Mouse (Mus musculus) CD4-positive helper T cell, adult 2 months (primary cell): ENCODE data around the gene Trim67.

Source experiments
- DNase-seq: peaks from one replicate; pipeline ENCODE4 v3.0.0-alpha.2; 2012; ENCODE audit warnings: low read depth, missing footprints, low spot score

Trim67 gene

DNA sequence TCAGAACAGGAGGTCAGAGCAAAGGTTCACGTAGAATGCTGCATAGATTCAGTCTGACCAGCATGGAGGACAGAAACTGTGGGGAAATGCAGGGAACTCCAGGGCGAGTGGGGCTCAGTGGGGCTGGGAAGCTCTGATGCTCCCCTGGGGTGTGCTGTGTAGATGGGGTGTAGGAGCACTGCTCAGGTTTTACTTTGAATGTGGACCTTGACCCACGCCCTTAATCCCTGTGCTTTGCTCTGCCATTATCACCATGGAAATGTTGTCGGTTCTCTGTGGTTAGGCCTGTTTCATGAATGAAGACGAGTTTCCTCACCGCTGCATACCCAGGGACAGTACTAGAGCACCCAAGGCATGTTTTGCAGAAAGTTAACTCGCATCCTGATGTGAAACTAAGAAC, 78.6 kb downstream of the Trim67 start:
- DNase-seq: no peak

- no peak for DNase-seq
Observed at GRCm38 (mm10) chr8:124872081-124872480, 79.2 kb downstream of the Trim67 start.

DNA sequence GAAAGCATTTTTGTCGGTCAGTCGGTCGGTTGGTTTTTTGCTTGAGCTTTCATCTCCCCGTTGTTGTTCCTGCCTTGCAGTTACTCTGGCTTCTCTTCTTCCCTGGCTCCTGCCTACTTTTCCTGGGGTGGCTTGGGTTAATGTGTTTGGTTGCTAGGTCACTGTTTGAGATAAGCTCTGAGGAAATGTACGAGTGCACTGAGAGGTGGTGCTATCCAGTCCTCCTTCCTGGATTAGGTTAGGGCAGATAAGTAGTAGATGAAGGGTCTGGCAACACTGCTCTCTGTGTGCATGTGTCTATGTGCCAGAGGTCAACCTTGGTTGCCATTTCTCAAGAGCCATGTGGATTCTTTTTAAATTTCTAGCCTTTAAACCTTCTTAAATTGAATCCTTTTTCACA, 79.8 kb downstream of the Trim67 start:
- DNase-seq: no peak

- DNase-seq: no peak
Observed at GRCm38 (mm10) chr8:124878141-124878540, 85.2 kb downstream of the Trim67 start.

DNA sequence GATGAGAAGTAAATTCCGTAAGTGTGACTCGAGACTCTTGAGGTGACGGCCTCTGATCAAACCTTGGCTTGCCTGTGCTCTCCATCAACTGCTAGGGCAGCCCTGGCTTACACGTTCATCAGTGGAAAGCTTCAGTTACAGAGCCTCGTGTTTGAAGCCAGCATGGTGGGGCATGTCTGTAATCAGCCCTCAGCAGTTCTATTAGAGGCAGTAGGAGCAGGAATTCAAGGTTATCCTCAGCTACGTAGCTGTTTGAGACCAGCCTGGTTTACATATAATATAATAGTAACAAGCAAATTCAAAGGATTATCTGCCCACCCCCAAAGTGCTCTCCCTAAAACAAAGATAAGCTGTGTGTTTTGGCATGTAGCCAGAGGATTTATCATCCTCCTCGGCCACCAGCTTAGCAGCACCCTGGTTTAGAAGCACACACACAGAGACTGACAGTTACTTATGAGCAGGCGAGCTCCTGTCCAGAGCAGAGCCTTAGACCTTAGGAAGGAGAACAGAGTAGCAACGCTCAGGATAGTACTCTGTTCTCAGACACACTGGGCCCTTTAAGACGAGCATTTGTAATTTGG, 86.1 kb downstream of the Trim67 start:
- no peak for DNase-seq
